Mouse (Mus musculus) B cell, adult (primary cell): ENCODE data around the gene 1600002K03Rik. TPM values are rescaled to one million over a fixed set of nuclear protein-coding genes. Genes with fewer than 3 reads are reported as not detected.

Source experiments
- total RNA-seq: library from RNA; stranded (reverse); gene quantifications from 4 replicates; pipeline ENCODE4 v1.2.4, GENCODE M21; 2023; ENCODE audit not compliant: inconsistent age

1600002K03Rik gene
- 10.6 to 16.3 TPM (median 15.1 TPM) in 4 replicates for total RNA-seq

DNA sequence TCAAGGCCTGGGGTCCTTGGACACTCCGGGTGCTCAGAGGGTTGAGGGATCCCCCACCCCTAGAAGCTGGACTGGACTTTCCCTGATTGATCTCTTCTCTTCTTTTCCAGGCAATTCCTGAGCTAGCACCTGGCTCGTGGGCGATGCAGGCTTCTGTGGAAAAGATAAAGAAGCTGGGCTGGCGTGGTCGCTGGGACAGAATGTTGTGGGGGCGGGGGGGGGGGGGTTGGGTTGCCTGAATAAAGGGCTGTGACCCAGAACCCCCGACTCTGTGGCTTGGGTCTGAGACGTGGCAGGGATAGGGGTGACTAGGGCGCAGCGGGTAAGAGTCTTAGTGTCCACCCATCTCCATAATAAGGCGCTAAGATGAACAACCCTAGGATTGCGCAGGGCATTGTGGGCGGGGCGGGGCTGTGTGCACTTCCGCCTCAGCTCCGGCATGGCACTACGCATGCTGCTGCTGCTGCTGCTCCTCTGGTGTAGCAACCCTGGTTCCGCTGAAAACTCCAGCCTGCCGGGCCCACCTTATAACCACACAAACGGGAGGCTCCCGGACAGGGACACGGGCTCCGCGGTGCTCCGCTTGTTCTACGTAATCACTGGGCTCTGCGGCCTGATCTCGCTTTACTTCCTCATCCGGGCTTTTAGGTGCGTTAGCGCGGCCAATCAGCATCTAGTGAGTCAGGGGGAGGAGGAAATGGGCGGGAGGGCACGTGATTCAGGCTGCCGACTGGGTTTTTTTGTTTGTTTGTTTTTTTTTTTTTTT lies at the start of gene 1600002K03Rik:
Gene 1600002K03Rik, plus strand, starts transcription at position 418 of the 766 bp plus-strand sequence.

DNA sequence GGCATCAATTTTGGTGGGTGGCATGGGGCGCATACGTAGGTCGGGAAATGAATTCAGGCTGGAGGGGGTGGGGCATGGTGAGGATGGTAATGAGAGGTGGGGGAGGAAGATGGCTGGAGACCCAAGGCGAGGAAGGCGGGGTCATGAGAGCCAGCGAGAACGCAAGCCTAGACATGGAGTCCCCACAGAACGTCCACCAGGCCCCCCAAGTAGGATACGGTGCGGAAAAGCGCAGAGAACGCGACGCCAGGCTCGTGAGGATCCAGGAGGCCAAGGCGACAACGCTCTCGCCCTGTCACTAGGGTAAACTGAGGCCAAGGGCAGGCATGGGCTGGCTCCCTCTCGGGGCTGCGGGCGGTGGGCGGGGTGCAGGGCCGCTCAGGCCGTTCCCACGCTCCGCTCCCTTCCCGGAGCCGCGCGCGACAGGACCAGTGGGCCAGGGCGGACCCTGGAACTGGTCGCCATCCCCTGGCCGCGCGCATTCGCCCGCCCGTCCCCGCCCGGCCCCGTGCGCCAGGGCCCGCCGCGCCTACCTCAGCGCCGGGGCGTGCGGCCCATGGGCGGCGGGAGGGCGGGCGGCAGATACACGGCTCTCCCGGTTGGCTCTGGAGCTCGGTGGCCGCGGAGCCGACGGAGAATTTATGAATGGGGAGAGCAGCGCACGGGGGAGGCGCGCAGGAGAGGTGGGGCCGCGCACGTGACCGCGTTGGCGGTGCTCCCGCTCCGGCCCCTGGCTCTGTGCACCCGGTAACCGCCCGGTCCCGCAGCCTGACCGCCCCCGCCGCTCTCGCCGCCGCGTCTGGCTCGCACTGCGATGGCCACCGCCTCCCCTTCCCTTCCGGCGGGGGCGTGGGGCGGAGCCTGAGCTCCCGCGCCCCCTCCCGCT lies 33.9 kb upstream of the 1600002K03Rik start, which contains the start of gene Atp5d:
Gene Atp5d, plus strand, starts transcription at position 80 of the 886 bp plus-strand sequence.

DNA sequence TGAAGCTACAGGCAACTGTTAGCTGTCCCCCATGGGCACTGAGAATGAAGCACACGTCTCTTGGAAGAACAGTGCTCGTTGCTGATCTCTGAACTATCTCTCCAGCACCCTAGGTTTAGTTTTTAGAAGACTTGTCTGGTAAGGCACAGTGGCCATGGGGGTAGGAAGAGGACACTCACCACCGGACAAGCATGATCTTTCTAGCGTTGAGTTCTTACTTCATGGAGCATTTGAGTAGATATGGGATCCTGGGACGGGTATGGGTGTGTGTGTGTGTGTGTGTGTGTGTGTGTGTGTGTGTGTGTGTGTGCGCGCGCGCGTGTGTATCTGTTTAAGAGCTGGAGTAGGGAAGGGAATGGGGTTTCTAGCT lies 32.1 kb upstream of the 1600002K03Rik start, which contains the start of gene Cbarp:
Gene Cbarp, minus strand, starts transcription at position 170 of the 370 bp plus-strand sequence.

GRCm38 (mm10) chr10:80147719-80148601 lies 24.8 kb upstream of the 1600002K03Rik start, which contains the start of gene Midn:
Gene Midn, plus strand, starts transcription at chr10:80148272.

GRCm38 (mm10) chr10:80165392-80166128 lies 7.2 kb upstream of the 1600002K03Rik start, which contains the start of gene Cirbp:
Gene Cirbp, plus strand, starts transcription at chr10:80165985.

DNA sequence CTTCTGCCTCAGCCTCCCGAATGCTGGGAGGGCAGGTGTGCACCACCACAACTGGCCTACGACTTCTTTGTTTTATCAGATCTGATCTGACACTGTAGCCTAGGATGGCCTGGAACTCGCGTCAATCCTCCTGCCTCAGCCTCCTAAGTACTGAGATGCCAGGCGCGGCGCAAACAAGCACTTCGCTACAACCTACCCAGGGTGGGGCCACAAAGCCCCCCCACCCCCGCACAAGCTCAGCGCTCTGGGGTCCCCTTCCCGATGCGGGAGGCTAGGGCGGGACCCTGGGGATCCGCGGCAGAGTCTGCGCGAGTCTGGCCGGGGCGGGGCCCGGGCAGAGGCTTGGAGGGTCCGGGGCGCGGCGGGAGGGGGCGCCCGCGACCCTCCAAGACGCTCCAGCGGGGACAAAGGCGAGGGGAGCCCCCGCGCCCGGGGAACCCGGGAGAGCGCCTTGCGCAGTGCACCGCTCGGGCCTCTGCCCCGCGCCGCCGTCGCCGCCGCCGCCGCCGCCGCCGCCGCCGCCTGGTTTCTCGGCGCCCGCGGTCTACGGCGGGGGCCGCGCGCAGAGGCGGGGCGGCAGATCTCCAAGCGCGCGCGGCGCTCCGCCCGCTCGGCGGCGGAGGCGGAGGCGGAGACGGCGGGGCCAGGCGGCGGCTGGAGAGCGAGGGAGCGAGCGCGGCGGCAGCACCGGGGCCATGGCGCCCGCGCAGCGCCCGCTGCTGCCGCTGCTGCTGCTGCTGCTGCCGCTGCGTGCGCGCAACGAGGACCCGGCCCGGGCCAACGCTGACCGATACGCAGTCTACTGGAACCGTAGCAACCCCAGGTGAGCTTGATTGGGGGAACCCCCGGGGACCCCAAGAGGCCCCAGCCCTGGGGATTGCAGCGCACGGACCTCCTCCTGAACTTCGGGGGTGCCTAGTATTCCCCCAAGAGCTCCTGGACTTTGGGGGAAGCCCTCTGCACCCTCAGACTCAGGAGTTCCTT lies 6.6 kb downstream of the 1600002K03Rik start, which contains the start of gene Efna2:
Gene Efna2, plus strand, starts transcription at position 415 of the 984 bp plus-strand sequence.

Other genes with a start within 250 kb of the 1600002K03Rik start
- gene Arid3a, start 245.9 kb upstream of the 1600002K03Rik start, total RNA-seq = 33.9 to 40.6 TPM (median 35.9 TPM) in 4 replicates
- gene Wdr18, start 212.8 kb upstream of the 1600002K03Rik start, total RNA-seq = 40.2 to 51.6 TPM (median 44.7 TPM) in 4 replicates
- gene Grin3b, start 202.2 kb upstream of the 1600002K03Rik start, total RNA-seq = 0.21 TPM in 1 of 4 replicates, not detected in the others
- 157 to 164 TPM (median 160 TPM) in 4 replicates for gene Tmem259, start 188.6 kb upstream of the 1600002K03Rik start, total RNA-seq
- gene Cnn2, start 184.4 kb upstream of the 1600002K03Rik start, total RNA-seq = 325 to 361 TPM (median 340 TPM) in 4 replicates
- 53.9 to 56.0 TPM (median 54.6 TPM) in 4 replicates for gene Abca7, start 176.4 kb upstream of the 1600002K03Rik start, total RNA-seq
- 493 to 520 TPM (median 510 TPM) in 4 replicates for gene Arhgap45, start 156.3 kb upstream of the 1600002K03Rik start, total RNA-seq
- gene Polr2e, start 133.1 kb upstream of the 1600002K03Rik start, total RNA-seq = 73.4 to 86.2 TPM (median 75.9 TPM) in 4 replicates
- 124 to 132 TPM (median 128 TPM) in 4 replicates for gene Gpx4, start 125.8 kb upstream of the 1600002K03Rik start, total RNA-seq
- gene Sbno2, start 67.4 kb upstream of the 1600002K03Rik start, total RNA-seq = 109 to 122 TPM (median 117 TPM) in 4 replicates
- gene Stk11, start 57.1 kb upstream of the 1600002K03Rik start, total RNA-seq = 173 to 183 TPM (median 178 TPM) in 4 replicates
- 164 to 190 TPM (median 176 TPM) in 4 replicates for gene Atp5d, start 34.3 kb upstream of the 1600002K03Rik start, total RNA-seq
- gene Cbarp, start 32.1 kb upstream of the 1600002K03Rik start, total RNA-seq = 5.9 to 9.3 TPM (median 6.8 TPM) in 4 replicates
- 143 to 168 TPM (median 155 TPM) in 4 replicates for gene Midn, start 24.7 kb upstream of the 1600002K03Rik start, total RNA-seq
- 183 to 228 TPM (median 208 TPM) in 4 replicates for gene Cirbp, start 7.0 kb upstream of the 1600002K03Rik start, total RNA-seq
- gene Efna2, start 6.5 kb downstream of the 1600002K03Rik start, total RNA-seq = 0.24 to 0.51 TPM in 2 of 4 replicates, not detected in the others
- gene Mum1, start 53.5 kb downstream of the 1600002K03Rik start, total RNA-seq = 54.4 to 64.3 TPM (median 58.3 TPM) in 4 replicates
- 92.8 to 97.3 TPM (median 95.1 TPM) in 4 replicates for gene Ndufs7, start 76.2 kb downstream of the 1600002K03Rik start, total RNA-seq
- gene Gamt, start 88.1 kb downstream of the 1600002K03Rik start, total RNA-seq = 1.1 to 3.1 TPM (median 1.8 TPM) in 4 replicates
- 136 to 154 TPM (median 146 TPM) in 4 replicates for gene Dazap1, start 88.5 kb downstream of the 1600002K03Rik start, total RNA-seq
- 2,693 to 2,994 TPM (median 2,870 TPM) in 4 replicates for gene Rps15, start 119.5 kb downstream of the 1600002K03Rik start, total RNA-seq
- gene Apc2, start 123.0 kb downstream of the 1600002K03Rik start, total RNA-seq = 0.24 to 0.32 TPM (median 0.26 TPM) in 4 replicates
- 22.2 to 28.8 TPM (median 26.5 TPM) in 4 replicates for gene 2310011J03Rik, start 147.6 kb downstream of the 1600002K03Rik start, total RNA-seq
- 0.57 to 1.9 TPM (median 1.1 TPM) in 4 replicates for gene Pcsk4, start 156.6 kb downstream of the 1600002K03Rik start, total RNA-seq
- gene Reep6, start 157.0 kb downstream of the 1600002K03Rik start, total RNA-seq = 0.42 TPM in 1 of 4 replicates, not detected in the others
- gene Adamtsl5, start 175.5 kb downstream of the 1600002K03Rik start, total RNA-seq = not detected in 4 replicates
- not detected in 4 replicates for gene Plk5, start 183.5 kb downstream of the 1600002K03Rik start, total RNA-seq
- 6.5 to 9.5 TPM (median 8.0 TPM) in 4 replicates for gene Mex3d, start 214.7 kb downstream of the 1600002K03Rik start, total RNA-seq
- 92.7 to 106 TPM (median 96.9 TPM) in 4 replicates for gene Mbd3, start 226.6 kb downstream of the 1600002K03Rik start, total RNA-seq
- 67.9 to 79.6 TPM (median 73.1 TPM) in 4 replicates for gene Uqcr11, start 233.9 kb downstream of the 1600002K03Rik start, total RNA-seq